Mouse (Mus musculus) spleen, adult 12 weeks (tissue): ENCODE results near the gene Zcchc24.

ENCODE experiments used
- DNase-seq: peaks from one replicate; pipeline ENCODE4 v3.0.0; 2022; ENCODE audit warnings: low spot score

Zcchc24 gene

GRCm38 (mm10) chr14:25665314-25665970 lies 103.4 kb downstream of the Zcchc24 start:
- DNase-seq: no peak

DNA sequence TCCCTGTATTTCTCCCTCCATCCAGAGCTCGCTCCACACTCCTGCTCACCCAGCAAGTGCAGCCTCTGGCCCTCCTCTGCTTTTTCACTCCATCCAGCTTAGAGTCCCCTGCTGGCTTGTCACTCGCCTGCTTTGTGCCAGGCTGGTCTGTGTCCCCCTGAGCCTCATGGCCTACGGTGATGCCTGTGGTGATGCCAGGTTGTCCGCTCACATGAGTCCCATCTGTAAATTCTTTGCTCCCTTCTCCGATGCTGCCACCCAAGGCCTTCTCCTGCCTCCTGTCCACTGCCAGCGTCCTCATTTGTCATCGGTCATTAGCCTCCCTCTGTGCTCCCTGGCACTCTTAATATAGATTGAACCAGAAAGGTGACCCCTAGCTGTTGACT lies 104.5 kb downstream of the Zcchc24 start:
- no peak for DNase-seq

- no peak for DNase-seq
Observed at GRCm38 (mm10) chr14:25663649-25664309, 105.1 kb downstream of the Zcchc24 start.
